Mouse (Mus musculus) C2C12 (cell line): ENCODE measurements around the gene Srbd1. TPM values are rescaled to one million over a fixed set of nuclear protein-coding genes. Genes with fewer than 3 reads are reported as not detected.

ENCODE experiments used
- H3K27me3 ChIP-seq: one replicate; pipeline ENCODE4 v1.6.1; 2011; ENCODE audit not compliant: control insufficient read depth, insufficient read depth, insufficient read length
- H3K36me3 ChIP-seq: one replicate; pipeline ENCODE4 v1.6.1; 2011; ENCODE audit not compliant: control insufficient read depth, insufficient read depth
- H3K4me3 ChIP-seq: one replicate; pipeline ENCODE4 v1.5.1; 2011; ENCODE audit warnings: mild to moderate bottlenecking, control low read depth; ENCODE audit not compliant: poor library complexity, insufficient read depth, severe bottlenecking
- H3K79me2 ChIP-seq: one replicate; pipeline ENCODE4 v1.6.1; 2011; ENCODE audit not compliant: control insufficient read depth, insufficient read depth
- H3K79me3 ChIP-seq: one replicate; pipeline ENCODE4 v1.6.1; 2011; ENCODE audit warnings: low read depth, control low read depth
- H3ac ChIP-seq: one replicate; pipeline ENCODE3; 2011; ENCODE audit warnings: low read depth; ENCODE audit not compliant: control insufficient read depth, insufficient read length
- CEBPB ChIP-seq: IDR thresholded peaks from one replicate; pipeline ENCODE4 v1.6.1; 2011; ENCODE audit warnings: low read depth, mild to moderate bottlenecking, control low read depth, moderate library complexity
- CTCF ChIP-seq: IDR thresholded peaks from one replicate; pipeline ENCODE4 v1.5.1; 2011; ENCODE audit not compliant: control insufficient read depth, insufficient read depth, insufficient read length
- FOSL1 ChIP-seq: IDR thresholded peaks from one replicate; pipeline ENCODE4 v1.8.0; 2011; ENCODE audit warnings: mild to moderate bottlenecking, low read length; ENCODE audit not compliant: poor library complexity, insufficient read depth, severe bottlenecking
- MAX ChIP-seq: IDR thresholded peaks from one replicate; pipeline ENCODE4 v1.6.1; 2011; ENCODE audit warnings: mild to moderate bottlenecking, control low read depth
- MYOD1 ChIP-seq: IDR thresholded peaks from one replicate; pipeline ENCODE4 v1.6.1; 2011; ENCODE audit warnings: low read depth; ENCODE audit not compliant: control insufficient read depth, insufficient read length
- MYOG ChIP-seq: IDR thresholded peaks from one replicate; pipeline ENCODE4 v1.6.1; 2011; ENCODE audit not compliant: control insufficient read depth, insufficient read length; ENCODE audit errors: extremely low read depth
- USF1 ChIP-seq: IDR thresholded peaks from one replicate; pipeline ENCODE4 v1.6.1; 2011; ENCODE audit warnings: low read depth, mild to moderate bottlenecking, control low read depth, moderate library complexity
- polyA plus RNA-seq: library from polyadenylated mRNA; unstranded; fragments of >200 nt; fragmentation: generic; extraction: Trizol; gene quantifications from one replicate; pipeline ENCODE4 v1.2.1, GENCODE M21; 2012; ENCODE audit warnings: missing spikeins

Srbd1 gene
- polyA plus RNA-seq, 1 experiment = 7.6 TPM

- Histone ChIP-seq H3K4me3 (no peak overlapping the region), H3K36me3 (no peaks in the 10 kb centered on the region), H3ac (no peak overlapping the region), H3K79me2 (no peaks in the 10 kb centered on the region), H3K79me3 (no peaks in the 10 kb centered on the region), H3K27me3 (no peaks in the 10 kb centered on the region)
- no peak for TF ChIP-seq MAX
- no peak for TF ChIP-seq CEBPB
Measured at GRCm38 (mm10) chr17:85974591-85974990, 170.4 kb downstream of the Srbd1 start.

- no peaks in the 10 kb centered on the region for H3K36me3 ChIP-seq
- no peaks in the 10 kb centered on the region for H3K79me3 ChIP-seq
Measured at GRCm38 (mm10) chr17:85971120-85971519, 173.9 kb downstream of the Srbd1 start.

GRCm38 (mm10) chr17:85961653-85962052 is 183.3 kb downstream of the Srbd1 start:
- Histone ChIP-seq H3K36me3 (no peaks in the 10 kb centered on the region), H3K27me3 (no peaks in the 10 kb centered on the region), H3K79me3 (no peaks in the 10 kb centered on the region), H3K4me3 (no peak overlapping the region), H3ac (no peak overlapping the region), H3K79me2 (no peaks in the 10 kb centered on the region)
- TF ChIP-seq USF1 = peak; percentile 93
- no peak for TF ChIP-seq MAX
- no peak for TF ChIP-seq FOSL1
- no peak for TF ChIP-seq MYOG
- peak; percentile 85 for TF ChIP-seq MYOD1
- TF ChIP-seq CTCF = no peak
- TF ChIP-seq CEBPB = no peak

More at GRCm38 (mm10) chr17:85971120-85971519, 173.9 kb downstream of the Srbd1 start:
- H3K4me3 ChIP-seq = no peak overlapping the region
- no peak overlapping the region for H3ac ChIP-seq
- H3K79me2 ChIP-seq = no peaks in the 10 kb centered on the region
- H3K27me3 ChIP-seq = no peaks in the 10 kb centered on the region
- TF ChIP-seq USF1 (no peak), CEBPB (no peak), MYOG (no peak), MYOD1 (no peak), MAX (no peak), CTCF (no peak), FOSL1 (no peak)

GRCm38 (mm10) chr17:85951771-85952170 is 193.2 kb downstream of the Srbd1 start:
- no peaks in the 10 kb centered on the region for H3K27me3 ChIP-seq
- H3K79me3 ChIP-seq = no peaks in the 10 kb centered on the region
- no peaks in the 10 kb centered on the region for H3K79me2 ChIP-seq
- H3ac ChIP-seq = no peak overlapping the region
- H3K36me3 ChIP-seq = no peaks in the 10 kb centered on the region
- TF ChIP-seq MAX (no peak), CEBPB (no peak), FOSL1 (no peak), MYOD1 (no peak)
- H3K4me3 ChIP-seq = no peak overlapping the region

GRCm38 (mm10) chr17:85949919-85950505 is 195.0 kb downstream of the Srbd1 start:
- no peak for TF ChIP-seq CTCF
- TF ChIP-seq MYOG = no peak
- no peak for TF ChIP-seq FOSL1
- peak; percentile 25 for TF ChIP-seq MYOD1
- H3ac ChIP-seq = no peak overlapping the region
- H3K79me3 ChIP-seq = no peaks in the 10 kb centered on the region
- no peaks in the 10 kb centered on the region for H3K36me3 ChIP-seq
- no peaks in the 10 kb centered on the region for H3K27me3 ChIP-seq
- H3K4me3 ChIP-seq = no peak overlapping the region
- no peaks in the 10 kb centered on the region for H3K79me2 ChIP-seq

GRCm38 (mm10) chr17:85948911-85949909 is 195.8 kb downstream of the Srbd1 start:
- H3K79me3 ChIP-seq = no peaks in the 10 kb centered on the region
- no peaks in the 10 kb centered on the region for H3K79me2 ChIP-seq
- H3K36me3 ChIP-seq = no peaks in the 10 kb centered on the region
- H3K4me3 ChIP-seq = no peak overlapping the region
- no peaks in the 10 kb centered on the region for H3K27me3 ChIP-seq
- no peak overlapping the region for H3ac ChIP-seq
- TF ChIP-seq USF1 (no peak), CEBPB (no peak), MAX (no peak), MYOG (no peak), FOSL1 (no peak), MYOD1 (no peak), CTCF (no peak)
